Mouse (Mus musculus) adrenal gland, postnatal 36 days (tissue): Measurements from ENCODE around the gene Krtap4-7. TPM values are rescaled to one million over a fixed set of nuclear protein-coding genes. Genes with fewer than 3 reads are reported as not detected.
"Not testable (repeated sequence)": the region's sequence is repeated elsewhere in the genome, so short reads cannot be mapped to it uniquely, and the experiment has no call there.

Source experiments
- DNase-seq, 2 experiments: peaks; one replicate each; pipeline ENCODE4 v3.0.0; 2021; ENCODE audit warnings: mixed read lengths in 1 of 2
- total RNA-seq, 2 experiments: library from RNA; stranded (reverse); gene quantifications; 2 replicates each; pipeline ENCODE4 v1.2.3; 2021

The Krtap4-7 gene
- total RNA-seq, 2 experiments from 2014 or later = not detected

DNA sequence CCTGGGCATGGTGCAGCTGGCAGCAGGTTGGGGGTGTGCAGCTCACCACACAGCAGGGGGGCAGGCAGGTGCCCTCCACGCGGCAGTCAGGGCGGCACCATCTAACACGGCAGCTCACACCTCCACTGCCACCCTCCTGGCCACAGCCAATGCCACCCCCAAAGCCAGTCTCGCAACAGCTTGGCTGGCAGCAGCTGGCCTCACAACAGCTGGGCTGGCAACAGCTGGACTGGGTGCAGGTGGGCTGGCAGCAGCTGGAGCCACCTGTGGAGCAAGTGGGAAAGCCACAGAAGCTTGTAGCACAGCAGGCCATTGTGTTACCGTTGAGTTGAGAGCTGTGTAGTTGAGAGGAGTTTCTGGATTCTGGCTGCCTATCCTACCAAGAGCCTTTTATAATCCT, 46.1 kb downstream of the Krtap4-7 start, which contains the start of gene Krtap9-3:
Krtap9-3 (minus strand) TSS at position 364 of the 400 bp plus-strand sequence.
- not testable (repeated sequence) for DNase-seq

Other genes with a start within 250 kb of the Krtap4-7 start
- gene Krt12, start 221.8 kb downstream of the Krtap4-7 start, total RNA-seq = not detected
- under 1 TPM in 1 of 2 experiments, not detected in 1; 0.26 TPM for gene Krt20, start 205.9 kb downstream of the Krtap4-7 start, total RNA-seq
- gene Krt23, start 151.0 kb downstream of the Krtap4-7 start, total RNA-seq = under 1 TPM in 1 of 2 experiments, not detected in 1; 0.16 TPM
- not detected for gene Krt39, start 122.8 kb downstream of the Krtap4-7 start, total RNA-seq
- gene Krt40, start 100.9 kb downstream of the Krtap4-7 start, total RNA-seq = not detected
- not detected for gene Krtap3-3, start 93.2 kb downstream of the Krtap4-7 start, total RNA-seq
- gene Krtap3-2, start 87.2 kb downstream of the Krtap4-7 start, total RNA-seq = not detected
- not detected for gene Gm11939, start 84.6 kb downstream of the Krtap4-7 start, total RNA-seq
- gene Krtap3-1, start 77.5 kb downstream of the Krtap4-7 start, total RNA-seq = not detected
- gene Krtap1-5, start 63.1 kb downstream of the Krtap4-7 start, total RNA-seq = not detected
- gene Krtap1-4, start 60.4 kb downstream of the Krtap4-7 start, total RNA-seq = not detected
- gene Krtap1-3, start 52.8 kb downstream of the Krtap4-7 start, total RNA-seq = not detected
- not detected for gene Krtap9-3, start 46.0 kb downstream of the Krtap4-7 start, total RNA-seq
- not detected for gene Gm11938, start 40.8 kb downstream of the Krtap4-7 start, total RNA-seq
- not detected for gene Gm11937, start 33.9 kb downstream of the Krtap4-7 start, total RNA-seq
- gene Krtap2-4, start 29.2 kb downstream of the Krtap4-7 start, total RNA-seq = not detected
- not detected for gene Gm11562, start 23.7 kb downstream of the Krtap4-7 start, total RNA-seq
- gene Krtap4-1, start 15.9 kb downstream of the Krtap4-7 start, total RNA-seq = not detected
- gene Krtap4-2, start 9.0 kb downstream of the Krtap4-7 start, total RNA-seq = not detected
- gene Gm11555, start 6.1 kb upstream of the Krtap4-7 start, total RNA-seq = not detected
- gene Gm11563, start 14.9 kb upstream of the Krtap4-7 start, total RNA-seq = not detected
- gene Krtap4-6, start 21.9 kb upstream of the Krtap4-7 start, total RNA-seq = not detected
- gene Gm14190, start 46.7 kb upstream of the Krtap4-7 start, total RNA-seq = not detected
- gene Gm14180, start 90.2 kb upstream of the Krtap4-7 start, total RNA-seq = not detected
- gene Gm11595, start 128.8 kb upstream of the Krtap4-7 start, total RNA-seq = not detected
- not detected for gene Krtap4-8, start 136.6 kb upstream of the Krtap4-7 start, total RNA-seq
- gene Krtap4-9, start 141.1 kb upstream of the Krtap4-7 start, total RNA-seq = not detected
- gene Gm11596, start 149.4 kb upstream of the Krtap4-7 start, total RNA-seq = not detected
- gene Gm11569, start 154.8 kb upstream of the Krtap4-7 start, total RNA-seq = not detected
- gene Gm11554, start 160.4 kb upstream of the Krtap4-7 start, total RNA-seq = not detected
- not detected for gene Krtap4-13, start 165.8 kb upstream of the Krtap4-7 start, total RNA-seq
- gene Gm11564, start 171.6 kb upstream of the Krtap4-7 start, total RNA-seq = not detected
- not detected for gene 2300003K06Rik, start 194.0 kb upstream of the Krtap4-7 start, total RNA-seq
- not detected for gene Krtap4-16, start 207.5 kb upstream of the Krtap4-7 start, total RNA-seq
- gene Gm11568, start 213.8 kb upstream of the Krtap4-7 start, total RNA-seq = not detected
- gene Gm11559, start 220.4 kb upstream of the Krtap4-7 start, total RNA-seq = not detected
- gene Krtap9-1, start 229.3 kb upstream of the Krtap4-7 start, total RNA-seq = not detected
- not detected for gene Gm11567, start 235.1 kb upstream of the Krtap4-7 start, total RNA-seq